Mouse (Mus musculus): ENCODE results near the gene Rhobtb1. TPM values are rescaled to one million over a fixed set of nuclear protein-coding genes. Genes with fewer than 3 reads are reported as not detected.

Rhobtb1 gene
- polyA plus RNA-seq, 1 experiment from 2014 or later, result 41.5 TPM

DNA sequence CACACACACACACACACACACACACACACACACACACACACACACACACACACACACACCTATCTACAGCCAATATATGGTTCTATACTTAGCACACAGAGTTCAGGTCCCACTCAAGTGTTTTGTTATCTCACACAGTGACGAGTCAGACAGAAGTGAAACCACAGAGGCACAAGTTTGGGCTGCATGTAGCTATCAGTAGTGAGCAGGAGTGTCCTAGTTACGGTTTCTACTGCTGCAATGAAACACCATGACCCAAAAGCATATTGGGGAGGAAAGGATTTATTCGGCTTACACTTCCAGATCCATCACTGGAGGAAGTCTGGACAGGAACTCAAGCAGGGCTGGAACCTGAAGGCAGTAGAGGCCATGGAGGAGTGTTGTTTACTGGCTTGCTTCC lies 70.7 kb downstream of the Rhobtb1 start:
- H3K4me2 ChIP-seq (ENCODE audit: low read depth, low read length), result peak overlapping the region; percentile 27; the same call in 1 of the 2 replicates
- DNase-seq (no peak), ATAC-seq (0 out of 2 replicates have a peak, but pooled peaks have one; percentile 9)
- WGBS (ENCODE audit: insufficient replicate concordance), result 34% methylated on average over 3 of the region's 3 CpGs
- H3K9me3 ChIP-seq (ENCODE audit: low read length), result no peaks in the 10 kb centered on the region
- H3K27ac ChIP-seq (ENCODE audit: low read depth), result peak overlapping the region; percentile 39; the same call in 1 of the 2 replicates
- H3K27me3 ChIP-seq (ENCODE audit: insufficient read depth, low read length), result no peaks in the 10 kb centered on the region
- no peak overlapping the region for H3K9ac ChIP-seq (replicated peaks)
- peaks cover 19% of the 10 kb centered on the region for H3K36me3 ChIP-seq (replicated peaks; ENCODE audit: insufficient read depth, low read length)
- TF ChIP-seq EP300 (IDR thresholded peaks at IDR 0.05; ENCODE audit: low read depth), result peak; percentile 89
- TF ChIP-seq CTCF (IDR thresholded peaks at IDR 0.05; ENCODE audit: low read depth), result no peak
- peaks cover 43% of the 10 kb centered on the region for H3K4me1 ChIP-seq (ENCODE audit: insufficient read depth)
- H3K4me3 ChIP-seq (ENCODE audit: low read depth, low read length), result no peak overlapping the region

DNA sequence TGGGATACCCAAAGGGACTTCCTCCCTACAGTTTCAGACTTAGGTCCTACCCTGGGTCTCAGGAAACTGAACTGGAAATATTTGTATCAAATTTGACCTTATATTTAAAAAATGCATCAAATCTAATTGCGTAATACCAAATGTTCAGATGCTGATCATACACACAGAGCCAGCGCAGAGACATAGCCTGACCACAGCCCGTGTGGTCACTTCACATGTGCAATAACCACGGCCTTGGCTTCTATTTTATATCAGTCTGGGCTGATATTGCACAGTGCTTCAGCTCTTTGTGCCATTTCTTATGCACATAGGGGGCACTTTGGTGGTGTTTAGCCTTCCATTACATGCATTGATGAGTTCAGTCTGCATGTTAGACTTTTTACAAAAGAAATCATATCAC lies 72.0 kb downstream of the Rhobtb1 start:
- Histone ChIP-seq H3K27ac (ENCODE audit: low read depth) (no peak overlapping the region), H3K4me1 (ENCODE audit: insufficient read depth) (peaks cover 32% of the 10 kb centered on the region), H3K36me3 (replicated peaks; ENCODE audit: insufficient read depth, low read length) (peaks cover 13% of the 10 kb centered on the region), H3K9ac (replicated peaks) (no peak overlapping the region), H3K4me3 (ENCODE audit: low read depth, low read length) (no peak overlapping the region), H3K4me2 (ENCODE audit: low read depth, low read length) (no peak overlapping the region), H3K9me3 (ENCODE audit: low read length) (no peaks in the 10 kb centered on the region), H3K27me3 (ENCODE audit: insufficient read depth, low read length) (no peaks in the 10 kb centered on the region)
- ATAC-seq, result no peak
- DNase-seq, result no peak
- 85% methylated on average over 4 of the region's 4 CpGs for WGBS (ENCODE audit: insufficient replicate concordance)
- TF ChIP-seq EP300 (IDR thresholded peaks at IDR 0.05; ENCODE audit: low read depth), result no peak
- TF ChIP-seq CTCF (IDR thresholded peaks at IDR 0.05; ENCODE audit: low read depth), result no peak

DNA sequence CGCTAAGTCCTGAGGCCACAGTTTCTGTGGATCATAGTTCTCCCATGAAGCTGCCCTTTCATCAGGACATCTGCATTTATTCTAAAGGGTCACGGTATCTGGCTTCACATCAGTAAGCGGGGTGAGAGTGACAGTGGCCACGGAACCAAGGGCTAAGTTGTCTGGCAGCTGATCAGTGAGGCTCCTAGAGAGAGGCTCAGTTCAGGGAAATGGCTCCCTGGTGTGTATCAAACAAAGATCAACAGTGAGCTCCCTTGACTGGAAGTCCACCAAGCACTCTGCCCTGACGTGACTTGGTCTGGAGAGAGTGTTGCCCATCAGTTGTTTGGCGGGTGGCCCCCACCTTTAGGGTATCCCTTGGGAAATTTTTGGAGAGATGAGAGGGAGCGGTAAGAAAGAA lies 73.0 kb downstream of the Rhobtb1 start:
- ATAC-seq (no peak), DNase-seq (no peak)
- H3K4me1 ChIP-seq (ENCODE audit: insufficient read depth), result peaks cover 23% of the 10 kb centered on the region
- 85% methylated on average over 7 of the region's 7 CpGs for WGBS (ENCODE audit: insufficient replicate concordance)
- TF ChIP-seq CTCF (IDR thresholded peaks at IDR 0.05; ENCODE audit: low read depth) (no peak), EP300 (IDR thresholded peaks at IDR 0.05; ENCODE audit: low read depth) (no peak)
- no peaks in the 10 kb centered on the region for H3K27me3 ChIP-seq (ENCODE audit: insufficient read depth, low read length)
- H3K9ac ChIP-seq (replicated peaks), result no peak overlapping the region
- H3K36me3 ChIP-seq (replicated peaks; ENCODE audit: insufficient read depth, low read length), result peaks cover 13% of the 10 kb centered on the region
- H3K4me2 ChIP-seq (ENCODE audit: low read depth, low read length), result no peak overlapping the region
- no peaks in the 10 kb centered on the region for H3K9me3 ChIP-seq (ENCODE audit: low read length)
- no peak overlapping the region for H3K27ac ChIP-seq (ENCODE audit: low read depth)
- H3K4me3 ChIP-seq (ENCODE audit: low read depth, low read length), result no peak overlapping the region

DNA sequence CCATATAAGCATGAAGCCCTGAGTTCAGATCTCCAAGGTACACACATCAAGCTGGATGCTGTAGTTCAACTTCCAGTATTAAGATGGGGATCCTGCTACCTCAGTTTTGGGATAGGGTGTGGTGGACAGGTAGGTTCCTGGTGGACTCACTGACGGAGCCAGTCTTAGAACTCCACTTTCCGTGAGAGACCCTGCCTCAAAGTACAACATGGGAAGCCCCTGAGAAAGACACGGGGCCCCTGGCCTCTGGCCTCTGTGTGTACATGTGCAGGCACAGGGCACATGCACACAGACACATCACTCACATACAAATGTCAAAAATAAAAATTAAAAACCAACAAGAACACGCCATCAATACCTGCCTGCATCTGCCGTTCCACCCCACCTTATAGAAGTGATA lies 74.2 kb downstream of the Rhobtb1 start:
- DNase-seq (no peak), ATAC-seq (no peak)
- no peak overlapping the region for H3K4me2 ChIP-seq (ENCODE audit: low read depth, low read length)
- H3K9ac ChIP-seq (replicated peaks), result no peak overlapping the region
- peaks cover 13% of the 10 kb centered on the region for H3K36me3 ChIP-seq (replicated peaks; ENCODE audit: insufficient read depth, low read length)
- no peak overlapping the region for H3K27ac ChIP-seq (ENCODE audit: low read depth)
- H3K27me3 ChIP-seq (ENCODE audit: insufficient read depth, low read length), result no peaks in the 10 kb centered on the region
- TF ChIP-seq EP300 (IDR thresholded peaks at IDR 0.05; ENCODE audit: low read depth) (no peak), CTCF (IDR thresholded peaks at IDR 0.05; ENCODE audit: low read depth) (no peak)
- 83% methylated on average over 5 of the region's 5 CpGs for WGBS (ENCODE audit: insufficient replicate concordance)
- peaks cover 14% of the 10 kb centered on the region for H3K4me1 ChIP-seq (ENCODE audit: insufficient read depth)
- no peaks in the 10 kb centered on the region for H3K9me3 ChIP-seq (ENCODE audit: low read length)
- no peak overlapping the region for H3K4me3 ChIP-seq (ENCODE audit: low read depth, low read length)

DNA sequence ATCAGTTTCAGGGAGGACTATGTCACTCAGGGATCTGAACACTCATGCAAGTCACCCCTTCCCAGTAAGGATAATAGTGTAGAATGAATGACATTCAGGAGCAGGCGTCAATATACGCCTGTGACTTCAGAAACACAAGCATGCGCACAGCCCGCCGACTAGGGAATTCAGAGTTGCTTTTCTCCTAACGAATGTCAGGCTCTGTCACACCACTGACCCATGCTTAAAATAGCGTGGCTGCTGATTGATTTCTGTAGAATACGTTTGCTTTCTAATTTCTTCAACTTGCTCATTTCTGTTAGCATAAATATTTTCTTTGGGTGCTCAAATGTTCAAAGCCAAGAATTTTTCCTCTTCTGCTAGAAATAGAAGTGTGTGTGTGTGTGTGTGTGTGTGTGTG lies 74.7 kb downstream of the Rhobtb1 start:
- no peak overlapping the region for H3K4me3 ChIP-seq (ENCODE audit: low read depth, low read length)
- WGBS (ENCODE audit: insufficient replicate concordance), result 74% methylated on average over 8 of the region's 8 CpGs
- no peak overlapping the region for H3K4me2 ChIP-seq (ENCODE audit: low read depth, low read length)
- H3K9ac ChIP-seq (replicated peaks), result no peak overlapping the region
- no peak overlapping the region for H3K27ac ChIP-seq (ENCODE audit: low read depth)
- no peak for TF ChIP-seq EP300 (IDR thresholded peaks at IDR 0.05; ENCODE audit: low read depth)
- TF ChIP-seq CTCF (IDR thresholded peaks at IDR 0.05; ENCODE audit: low read depth), result no peak
- peaks cover 13% of the 10 kb centered on the region for H3K36me3 ChIP-seq (replicated peaks; ENCODE audit: insufficient read depth, low read length)
- DNase-seq (no peak), ATAC-seq (no peak)
- no peaks in the 10 kb centered on the region for H3K27me3 ChIP-seq (ENCODE audit: insufficient read depth, low read length)
- H3K4me1 ChIP-seq (ENCODE audit: insufficient read depth), result peaks cover 11% of the 10 kb centered on the region
- no peaks in the 10 kb centered on the region for H3K9me3 ChIP-seq (ENCODE audit: low read length)

DNA sequence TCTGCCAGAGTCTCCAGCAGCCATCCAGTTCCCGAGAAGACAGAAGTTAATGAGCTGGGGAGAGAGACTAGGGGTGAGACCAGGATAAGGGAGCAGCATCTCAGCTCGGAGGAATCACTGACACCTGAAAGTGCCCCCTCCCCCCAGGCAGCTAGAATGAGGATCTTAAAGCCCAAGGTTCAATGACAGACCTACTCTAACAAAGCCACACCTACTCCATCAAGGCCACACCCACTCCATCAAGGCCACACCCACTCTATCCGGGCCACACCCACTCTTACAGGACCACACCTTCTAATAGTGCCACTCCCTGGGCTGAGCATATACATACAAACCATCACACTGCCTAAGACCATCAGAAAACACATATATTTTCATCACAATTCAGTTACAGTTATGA lies 86.0 kb downstream of the Rhobtb1 start:
- WGBS (ENCODE audit: insufficient replicate concordance), result 77% methylated on average over 3 of the region's 3 CpGs
- TF ChIP-seq EP300 (IDR thresholded peaks at IDR 0.05; ENCODE audit: low read depth), result no peak
- no peak for TF ChIP-seq CTCF (IDR thresholded peaks at IDR 0.05; ENCODE audit: low read depth)
- H3K9me3 ChIP-seq (ENCODE audit: low read length), result no peaks in the 10 kb centered on the region
- H3K27me3 ChIP-seq (ENCODE audit: insufficient read depth, low read length), result no peaks in the 10 kb centered on the region
- H3K27ac ChIP-seq (ENCODE audit: low read depth), result no peak overlapping the region
- H3K4me2 ChIP-seq (ENCODE audit: low read depth, low read length), result no peak overlapping the region
- no peak for DNase-seq
- H3K4me3 ChIP-seq (ENCODE audit: low read depth, low read length), result no peak overlapping the region
- ATAC-seq, result peak; percentile 58; the same call in 1 of the 2 replicates
- no peak overlapping the region for H3K9ac ChIP-seq (replicated peaks)
- peaks cover 5% of the 10 kb centered on the region; the same call in 1 of the 2 replicates for H3K4me1 ChIP-seq (ENCODE audit: insufficient read depth)
- H3K36me3 ChIP-seq (replicated peaks; ENCODE audit: insufficient read depth, low read length), result peaks cover 8% of the 10 kb centered on the region

DNA sequence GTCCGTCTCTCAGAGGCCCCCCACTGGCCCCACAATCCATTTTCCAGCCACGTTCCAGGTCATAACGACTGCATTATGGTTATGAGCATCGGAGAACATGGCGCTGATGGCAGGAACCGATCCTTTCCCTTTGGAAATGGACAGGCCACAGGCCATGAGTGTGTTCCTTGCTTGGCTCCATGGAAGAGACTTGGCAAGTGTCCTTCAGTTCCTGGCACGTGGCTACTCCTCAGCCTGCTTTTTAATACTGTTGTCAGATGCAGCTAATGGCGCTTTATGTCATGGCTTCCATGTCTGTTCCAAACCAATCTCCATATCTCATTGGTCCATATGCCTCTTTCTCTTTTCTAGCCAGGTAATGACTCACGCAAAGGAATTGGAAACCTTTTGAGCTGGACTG lies 86.5 kb downstream of the Rhobtb1 start:
- Histone ChIP-seq H3K9ac (replicated peaks) (no peak overlapping the region), H3K4me1 (ENCODE audit: insufficient read depth) (peaks cover 5% of the 10 kb centered on the region; the same call in 1 of the 2 replicates), H3K36me3 (replicated peaks; ENCODE audit: insufficient read depth, low read length) (peaks cover 8% of the 10 kb centered on the region), H3K4me2 (ENCODE audit: low read depth, low read length) (no peak overlapping the region), H3K27ac (ENCODE audit: low read depth) (no peak overlapping the region), H3K27me3 (ENCODE audit: insufficient read depth, low read length) (no peaks in the 10 kb centered on the region), H3K9me3 (ENCODE audit: low read length) (no peaks in the 10 kb centered on the region), H3K4me3 (ENCODE audit: low read depth, low read length) (no peak overlapping the region)
- DNase-seq (no peak), ATAC-seq (no peak)
- TF ChIP-seq CTCF (IDR thresholded peaks at IDR 0.05; ENCODE audit: low read depth), result no peak
- no peak for TF ChIP-seq EP300 (IDR thresholded peaks at IDR 0.05; ENCODE audit: low read depth)
- 95% methylated on average over 9 of the region's 9 CpGs for WGBS (ENCODE audit: insufficient replicate concordance)
